10 mouse cellular contexts compared by ENCODE assay signal in genomic region chr17:17845187-17846027, GRCm38 (mm10). TPM values are rescaled to one million over a fixed set of nuclear protein-coding genes. Genes with fewer than 3 reads are reported as not detected.
DNase-seq lines count a peak whose midpoint lies in the region; ATAC-seq and TF ChIP-seq lines count a peak whose summit lies in the region.
"Had no signal": no experiment of that assay in that cellular context is flagged by ENCODE, and none has a peak within 500 bp of the region (broad histone marks: within the 10 kb centered on the region; RNA-seq: fewer than 3 reads in every experiment).

No protein-coding gene starts in this region.

- no peaks in the 10 kb centered on the region for H3K36me3 ChIP-seq in kidney, adult 2 months (ENCODE audit: control insufficient read depth, insufficient read depth, low read length)
- peaks cover 31% of the 10 kb centered on the region for H3K36me3 ChIP-seq in hindbrain, embryonic 10.5 days

- H3K9me3 ChIP-seq in hindbrain, embryonic 10.5 days = no peaks in the 10 kb centered on the region
- H3K9me3 ChIP-seq: heart, embryonic 15.5 days had no signal

- DNase-seq in kidney, adult 2 months = peak; percentile 25
- DNase-seq in kidney, adult 8-10 months = no peak
- DNase-seq in urinary bladder, postnatal 14 days (ENCODE audit: low spot score) = peak; percentile 69
- DNase-seq in urinary bladder, postnatal 25 days (ENCODE audit: low spot score) = no peak
- no peak for DNase-seq in hindbrain, embryonic 10.5 days (ENCODE audit: low spot score)
- no peak for DNase-seq in ovary, postnatal 14 days (ENCODE audit: low spot score)
- DNase-seq: layer of hippocampus, postnatal 36 days had no signal

- no peak overlapping the region for H3K27ac ChIP-seq in kidney, adult 2 months (ENCODE audit: insufficient read depth, low read depth, low read length)
- H3K27ac ChIP-seq in hindbrain, embryonic 10.5 days = no peak overlapping the region
- H3K27ac ChIP-seq: heart, embryonic 15.5 days had no signal

- H3K4me3 ChIP-seq in kidney, adult 2 months (ENCODE audit: insufficient read depth, low read depth, low read length) = no peak overlapping the region
- no peak overlapping the region for H3K4me3 ChIP-seq in hindbrain, embryonic 10.5 days
- H3K4me3 ChIP-seq: heart, embryonic 15.5 days had no signal

- 0 out of 2 replicates have a peak, but pooled peaks have one; percentile 8 for TF ChIP-seq CTCF in kidney, adult 2 months (conservative IDR thresholded peaks at IDR 0.05; ENCODE audit: insufficient read depth, insufficient read length, low read depth, low read length)

- no peaks in the 10 kb centered on the region for H3K4me1 ChIP-seq in kidney, adult 2 months (ENCODE audit: control insufficient read depth, insufficient read depth, low read length)
- peaks cover 6% of the 10 kb centered on the region; the same call in 1 of the 2 replicates for H3K4me1 ChIP-seq in hindbrain, embryonic 10.5 days (replicated peaks)

- WGBS in kidney, adult 2 months = 76% methylated on average over 10 of the region's 10 CpGs
- 75% methylated on average over 10 of the region's 10 CpGs for WGBS in hindbrain, embryonic 10.5 days

- no peaks in the 10 kb centered on the region for H3K27me3 ChIP-seq in kidney, adult 2 months (replicated peaks; ENCODE audit: control insufficient read depth, insufficient read depth, low read length)
- H3K27me3 ChIP-seq in hindbrain, embryonic 10.5 days (ENCODE audit: insufficient read depth, poor library complexity, severe bottlenecking) = peaks cover 25% of the 10 kb centered on the region

- ATAC-seq in common myeloid progenitor, adult 5-6 weeks (replicated peaks; ENCODE audit: low read depth, poor library complexity, severe bottlenecking) = peak; percentile 67

- no peak for TF ChIP-seq POLR2A in kidney, adult 2 months (IDR thresholded peaks at IDR 0.05; ENCODE audit: low read depth, low read length)

RNA-seq across cellular contexts. Expression of gene Has1, which starts 9.6 kb away (rescaled TPM):
- polyA plus RNA-seq in kidney, adult 2 months (2012; rRNA removed) = 0.08 and 0.10 TPM in 2 replicates
- total RNA-seq in common myeloid progenitor, adult 5-6 weeks (2017) = not detected in 2 replicates
- 0.63 and 1.2 TPM in 2 replicates for polyA plus RNA-seq in hindbrain, embryonic 10.5 days (2016; fragmentation: Nextera tagmentation; extraction: Ambion mirVana)

RNA-seq across cellular contexts. Expression of gene Spaca6, which starts 18.4 kb away (rescaled TPM):
- 43.9 and 49.0 TPM in 2 replicates for polyA plus RNA-seq in kidney, adult 2 months (2012; rRNA removed)
- total RNA-seq in common myeloid progenitor, adult 5-6 weeks (2017) = 0.19 and 0.87 TPM in 2 replicates
- 43.9 and 44.2 TPM in 2 replicates for polyA plus RNA-seq in hindbrain, embryonic 10.5 days (2016; fragmentation: Nextera tagmentation; extraction: Ambion mirVana)

RNA-seq across cellular contexts. Expression of gene Fpr1, which starts 38.3 kb away (rescaled TPM):
- polyA plus RNA-seq in kidney, adult 2 months (2012; rRNA removed) = 0.07 TPM in 1 of 2 replicates, not detected in the other
- total RNA-seq in common myeloid progenitor, adult 5-6 weeks (2017) = 0.69 TPM in 1 of 2 replicates, not detected in the other
- not detected in 2 replicates for polyA plus RNA-seq in hindbrain, embryonic 10.5 days (2016; fragmentation: Nextera tagmentation; extraction: Ambion mirVana)
- total RNA-seq: layer of hippocampus, postnatal 36 days had no signal

RNA-seq across cellular contexts. Expression of gene Fpr2, which starts 42.2 kb away (rescaled TPM):
- polyA plus RNA-seq in kidney, adult 2 months (2012; rRNA removed) = 0.14 and 0.16 TPM in 2 replicates
- 0.50 and 1.6 TPM in 2 replicates for total RNA-seq in common myeloid progenitor, adult 5-6 weeks (2017)
- polyA plus RNA-seq in hindbrain, embryonic 10.5 days (2016; fragmentation: Nextera tagmentation; extraction: Ambion mirVana) = not detected in 2 replicates
- total RNA-seq: layer of hippocampus, postnatal 36 days had no signal

RNA-seq across cellular contexts. Expression of gene Fpr3, which starts 42.2 kb away (rescaled TPM):
- polyA plus RNA-seq in kidney, adult 2 months (2012; rRNA removed) = not detected in 2 replicates
- total RNA-seq in common myeloid progenitor, adult 5-6 weeks (2017) = not detected in 2 replicates
- not detected in 2 replicates for polyA plus RNA-seq in hindbrain, embryonic 10.5 days (2016; fragmentation: Nextera tagmentation; extraction: Ambion mirVana)
- total RNA-seq: layer of hippocampus, postnatal 36 days had no signal
- polyA plus RNA-seq: heart, embryonic 15.5 days; stomach, embryonic 16.5 days had no signal

Comparison
In these comparisons a context has a peak if more than half of its experiments do, and no peak if none do; other contexts are left out.
1. DNase-seq: peak in kidney, adult 2 months (single experiment) and urinary bladder, postnatal 14 days (single experiment); none in kidney, adult 8-10 months (0 of 2), urinary bladder, postnatal 25 days (single experiment), hindbrain, embryonic 10.5 days (single experiment) and ovary, postnatal 14 days (single experiment).